Mouse (Mus musculus) CD4-positive naive resting alpha-beta T cell, adult 57 days (primary cell): ENCODE results near the gene Gm3149. TPM values are rescaled to one million over a fixed set of nuclear protein-coding genes. Genes with fewer than 3 reads are reported as not detected.

ENCODE experiments used
- total RNA-seq: library from RNA; stranded (reverse); gene quantifications from one replicate; pipeline ENCODE4 v1.2.4, GENCODE M21; 2023

Gene Gm3149
- not detected for total RNA-seq

GRCm38 (mm10) chr14:4316983-4317382 lies at the start of gene Gm3149:
TSS of gene Gm3149 (plus strand) at chr14:4317283.

GRCm38 (mm10) chr14:4334476-4335080 lies 17.5 kb downstream of the Gm3149 start, which contains the start of gene 2610042L04Rik:
TSS of gene 2610042L04Rik (plus strand) at chr14:4334763.

Other genes starting within 250 kb of the Gm3149 start
- gene Gm3115, start 233.2 kb upstream of the Gm3149 start, total RNA-seq, result not detected
- not detected for gene Gm8108, start 206.8 kb upstream of the Gm3149 start, total RNA-seq
- not detected for gene Gm3127, start 152.3 kb upstream of the Gm3149 start, total RNA-seq
- gene Gm2974, start 134.7 kb upstream of the Gm3149 start, total RNA-seq, result not detected
- not detected for gene Gm3138, start 67.7 kb upstream of the Gm3149 start, total RNA-seq
- gene 2610042L04Rik, start 17.5 kb downstream of the Gm3149 start, total RNA-seq, result not detected
- not detected for gene Gm3159, start 80.2 kb downstream of the Gm3149 start, total RNA-seq
- gene Gm3164, start 98.2 kb downstream of the Gm3149 start, total RNA-seq, result not detected
- 1.8 TPM for gene Gm3173, start 113.7 kb downstream of the Gm3149 start, total RNA-seq
- gene Gm3182, start 164.5 kb downstream of the Gm3149 start, total RNA-seq, result not detected
- not detected for gene Gm3047, start 238.1 kb downstream of the Gm3149 start, total RNA-seq